Mouse (Mus musculus) thymus, postnatal 14 days (tissue): ENCODE results near the gene Lrmda.

Source experiments
- DNase-seq: peaks from one replicate; pipeline ENCODE4 v3.0.0; 2021

The Lrmda gene

GRCm38 (mm10) chr14:22101961-22102805 lies 82.7 kb downstream of the Lrmda start:
- DNase-seq: no peak

- DNase-seq: no peak
Measured at GRCm38 (mm10) chr14:22105855-22106254, 86.3 kb downstream of the Lrmda start.

- no peak for DNase-seq
Measured at GRCm38 (mm10) chr14:22106777-22107176, 87.3 kb downstream of the Lrmda start.

- DNase-seq: no peak
Measured at GRCm38 (mm10) chr14:22109423-22109822, 89.9 kb downstream of the Lrmda start.

- DNase-seq: no peak
Measured at GRCm38 (mm10) chr14:22113463-22114361, 94.2 kb downstream of the Lrmda start.

- no peak for DNase-seq
Measured at GRCm38 (mm10) chr14:22114651-22115351, 95.3 kb downstream of the Lrmda start.

GRCm38 (mm10) chr14:22118096-22118495 lies 98.6 kb downstream of the Lrmda start:
- DNase-seq: no peak

GRCm38 (mm10) chr14:22118512-22118911 lies 99.0 kb downstream of the Lrmda start:
- DNase-seq: no peak

- DNase-seq: no peak
Measured at GRCm38 (mm10) chr14:22126276-22126675, 106.8 kb downstream of the Lrmda start.

- DNase-seq: no peak
Measured at GRCm38 (mm10) chr14:22126859-22127258, 107.3 kb downstream of the Lrmda start.

GRCm38 (mm10) chr14:22130950-22131585 lies 111.6 kb downstream of the Lrmda start:
- no peak for DNase-seq

- DNase-seq: no peak
Measured at GRCm38 (mm10) chr14:22139281-22139680, 119.8 kb downstream of the Lrmda start.

- DNase-seq: no peak
Measured at GRCm38 (mm10) chr14:22144014-22144413, 124.5 kb downstream of the Lrmda start.

GRCm38 (mm10) chr14:22145863-22146262 lies 126.4 kb downstream of the Lrmda start:
- no peak for DNase-seq

- no peak for DNase-seq
Measured at GRCm38 (mm10) chr14:22146508-22147044, 127.1 kb downstream of the Lrmda start.

- no peak for DNase-seq
Measured at GRCm38 (mm10) chr14:22147341-22148024, 128.0 kb downstream of the Lrmda start.

- DNase-seq: no peak
Measured at GRCm38 (mm10) chr14:22152701-22153100, 133.2 kb downstream of the Lrmda start.

- no peak for DNase-seq
Measured at GRCm38 (mm10) chr14:22154096-22154495, 134.6 kb downstream of the Lrmda start.

GRCm38 (mm10) chr14:22155034-22155433 lies 135.5 kb downstream of the Lrmda start:
- no peak for DNase-seq

- no peak for DNase-seq
Measured at GRCm38 (mm10) chr14:22155512-22156026, 136.1 kb downstream of the Lrmda start.

- DNase-seq: no peak
Measured at GRCm38 (mm10) chr14:22156991-22157390, 137.5 kb downstream of the Lrmda start.
